Mouse (Mus musculus) C2C12 (cell line): ENCODE measurements at regions not wholly inside any gene's neighbourhood (a gene's known extent, or its start where the extent isn't known, plus 50 kb on each side); places are given as distances from the start of the nearest gene placed in this dataset.

ENCODE experiments used
- H3K27me3 ChIP-seq: one replicate; pipeline ENCODE4 v1.6.1; 2011; ENCODE audit not compliant: control insufficient read depth, insufficient read depth, insufficient read length
- H3K36me3 ChIP-seq: one replicate; pipeline ENCODE4 v1.6.1; 2011; ENCODE audit not compliant: control insufficient read depth, insufficient read depth
- H3K4me3 ChIP-seq: one replicate; pipeline ENCODE4 v1.5.1; 2011; ENCODE audit warnings: mild to moderate bottlenecking, control low read depth; ENCODE audit not compliant: poor library complexity, insufficient read depth, severe bottlenecking
- H3K79me2 ChIP-seq: one replicate; pipeline ENCODE4 v1.6.1; 2011; ENCODE audit not compliant: control insufficient read depth, insufficient read depth
- H3K79me3 ChIP-seq: one replicate; pipeline ENCODE4 v1.6.1; 2011; ENCODE audit warnings: low read depth, control low read depth
- H3ac ChIP-seq: one replicate; pipeline ENCODE3; 2011; ENCODE audit warnings: low read depth; ENCODE audit not compliant: control insufficient read depth, insufficient read length
- CEBPB ChIP-seq: IDR thresholded peaks from one replicate; pipeline ENCODE4 v1.6.1; 2011; ENCODE audit warnings: low read depth, mild to moderate bottlenecking, control low read depth, moderate library complexity
- CTCF ChIP-seq: IDR thresholded peaks from one replicate; pipeline ENCODE4 v1.5.1; 2011; ENCODE audit not compliant: control insufficient read depth, insufficient read depth, insufficient read length
- FOSL1 ChIP-seq: IDR thresholded peaks from one replicate; pipeline ENCODE4 v1.8.0; 2011; ENCODE audit warnings: mild to moderate bottlenecking, low read length; ENCODE audit not compliant: poor library complexity, insufficient read depth, severe bottlenecking
- MAX ChIP-seq: IDR thresholded peaks from one replicate; pipeline ENCODE4 v1.6.1; 2011; ENCODE audit warnings: mild to moderate bottlenecking, control low read depth
- MYOD1 ChIP-seq: IDR thresholded peaks from one replicate; pipeline ENCODE4 v1.6.1; 2011; ENCODE audit warnings: low read depth; ENCODE audit not compliant: control insufficient read depth, insufficient read length
- MYOG ChIP-seq: IDR thresholded peaks from one replicate; pipeline ENCODE4 v1.6.1; 2011; ENCODE audit not compliant: control insufficient read depth, insufficient read length; ENCODE audit errors: extremely low read depth
- USF1 ChIP-seq: IDR thresholded peaks from one replicate; pipeline ENCODE4 v1.6.1; 2011; ENCODE audit warnings: low read depth, mild to moderate bottlenecking, control low read depth, moderate library complexity

- H3K79me2 ChIP-seq = no peaks in the 10 kb centered on the region
- H3K4me3 ChIP-seq = no peak overlapping the region
- no peaks in the 10 kb centered on the region for H3K79me3 ChIP-seq
- no peak for TF ChIP-seq MYOG
- no peak for TF ChIP-seq CTCF
- TF ChIP-seq USF1 = no peak
- TF ChIP-seq MYOD1 = no peak
- no peak for TF ChIP-seq CEBPB
- no peak for TF ChIP-seq FOSL1
- H3K36me3 ChIP-seq = no peaks in the 10 kb centered on the region
- H3ac ChIP-seq = no peak overlapping the region
- H3K27me3 ChIP-seq = no peaks in the 10 kb centered on the region
These were observed 53.5 kb upstream of the Agbl1 start for GRCm38 (mm10) chr7:76176235-76176634.

GRCm38 (mm10) chr7:76177420-76177819, 52.3 kb upstream of the Agbl1 start:
- TF ChIP-seq MYOG = no peak
- no peak for TF ChIP-seq FOSL1
- TF ChIP-seq MYOD1 = no peak
- TF ChIP-seq CEBPB = no peak
- no peak for TF ChIP-seq USF1
- TF ChIP-seq MAX = no peak
- no peak for TF ChIP-seq CTCF
- H3K79me2 ChIP-seq = no peaks in the 10 kb centered on the region
- H3K27me3 ChIP-seq = no peaks in the 10 kb centered on the region
- H3ac ChIP-seq = no peak overlapping the region
- H3K36me3 ChIP-seq = no peaks in the 10 kb centered on the region
- no peaks in the 10 kb centered on the region for H3K79me3 ChIP-seq
- H3K4me3 ChIP-seq = no peak overlapping the region
